Comparison of ENCODE assay signal across 17 mouse cellular contexts in the genomic region with DNA sequence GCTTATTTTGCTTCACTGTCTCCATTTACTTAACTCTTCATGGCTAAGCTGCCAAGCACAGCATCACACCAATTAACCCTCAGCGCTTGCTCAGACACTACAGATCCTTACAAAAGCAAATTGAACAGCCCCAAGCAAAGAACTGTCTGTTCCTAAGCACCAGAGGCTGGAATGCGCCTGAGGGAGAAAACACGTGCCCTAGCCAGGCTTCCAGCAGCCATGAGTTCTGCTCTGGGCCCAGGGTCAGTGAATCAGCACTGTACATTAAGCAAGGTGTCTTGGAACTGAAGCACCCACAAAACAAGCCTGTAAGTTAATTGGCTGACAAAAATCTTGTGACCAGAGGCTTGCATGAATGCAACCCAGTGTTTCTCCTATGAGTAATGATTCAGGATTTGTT. TPM values are rescaled to one million over a fixed set of nuclear protein-coding genes. Genes with fewer than 3 reads are reported as not detected.
DNase-seq lines count a peak whose midpoint lies in the region; ATAC-seq and TF ChIP-seq lines count a peak whose summit lies in the region.
"Had no signal": no experiment of that assay in that cellular context is flagged by ENCODE, and none has a peak within 500 bp of the region (broad histone marks: within the 10 kb centered on the region; RNA-seq: fewer than 3 reads in every experiment).

No protein-coding gene starts in this region.

- no peak for TF ChIP-seq CTCF in forebrain, postnatal 0 days (IDR thresholded peaks at IDR 0.05; ENCODE audit: low read depth)
- TF ChIP-seq CTCF in stomach, postnatal 0 days (IDR thresholded peaks at IDR 0.05; ENCODE audit: low read depth) = no peak

- H3K27ac ChIP-seq in ES-E14 (ENCODE audit: insufficient read depth, low read depth, low read length, poor library complexity, severe bottlenecking) = peak overlapping the region; percentile 51; the same call in 1 of the 2 replicates
- no peak overlapping the region for H3K27ac ChIP-seq in forebrain, postnatal 0 days (ENCODE audit: low read depth, low read length)
- H3K27ac ChIP-seq in midbrain, embryonic 15.5 days = no peak overlapping the region
- no peak overlapping the region for H3K27ac ChIP-seq in stomach, postnatal 0 days (replicated peaks)
- H3K27ac ChIP-seq: embryonic facial prominence, embryonic 15.5 days; heart, embryonic 10.5 days; hindbrain, embryonic 15.5 days; stomach, embryonic 15.5 days had no signal

- no peaks in the 10 kb centered on the region for H3K9me3 ChIP-seq in ES-E14 (ENCODE audit: control insufficient read depth, insufficient read depth, low read depth, low read length)
- no peaks in the 10 kb centered on the region for H3K9me3 ChIP-seq in forebrain, postnatal 0 days (ENCODE audit: low read length)
- no peaks in the 10 kb centered on the region for H3K9me3 ChIP-seq in midbrain, embryonic 15.5 days
- no peaks in the 10 kb centered on the region for H3K9me3 ChIP-seq in stomach, postnatal 0 days (ENCODE audit: control insufficient read depth, low read length)
- H3K9me3 ChIP-seq: embryonic facial prominence, embryonic 15.5 days; heart, embryonic 10.5 days; hindbrain, embryonic 15.5 days; stomach, embryonic 15.5 days had no signal

- no peak overlapping the region for H3K4me2 ChIP-seq in forebrain, postnatal 0 days (ENCODE audit: low read depth)
- H3K4me2 ChIP-seq in midbrain, embryonic 15.5 days = no peak overlapping the region
- no peak overlapping the region for H3K4me2 ChIP-seq in stomach, postnatal 0 days (replicated peaks; ENCODE audit: low read depth)
- H3K4me2 ChIP-seq: embryonic facial prominence, embryonic 15.5 days; hindbrain, embryonic 15.5 days; stomach, embryonic 15.5 days had no signal

- peaks cover 14 to 20% of the 10 kb centered on the region in 2 experiments for H3K4me1 ChIP-seq in ES-E14 (ENCODE audit: control insufficient read depth in 2 of 2, insufficient read depth in 2 of 2, low read length in 2 of 2, poor library complexity in 1 of 2)
- H3K4me1 ChIP-seq in forebrain, postnatal 0 days (ENCODE audit: insufficient read depth) = no peaks in the 10 kb centered on the region; the same call in 1 of the 2 replicates
- H3K4me1 ChIP-seq in midbrain, embryonic 15.5 days = peaks cover 7% of the 10 kb centered on the region; the same call in 1 of the 2 replicates
- peaks cover 2% of the 10 kb centered on the region; the same call in 1 of the 2 replicates for H3K4me1 ChIP-seq in stomach, postnatal 0 days (replicated peaks; ENCODE audit: control insufficient read depth, insufficient read depth)

- peak; percentile 74 for DNase-seq in ES-E14 (ENCODE audit: low read depth, low spot score)
- peak; percentile 62 for DNase-seq in embryo, embryonic 11 days
- peak; percentile 30 for DNase-seq in forebrain, postnatal 0 days
- no peak for DNase-seq in spleen, postnatal 36 days (ENCODE audit: low spot score in 2 of 2)
- DNase-seq in layer of hippocampus, adult 11-12 months (ENCODE audit: low spot score) = no peak
- no peak for DNase-seq in stomach, postnatal 0 days (ENCODE audit: low spot score)
- DNase-seq: adrenal gland, postnatal 10 days; cerebellum, adult 11 months; kidney, postnatal 10 days; left cerebral cortex, postnatal 4 days; lung, adult 18-20 months had no signal

- ATAC-seq in forebrain, postnatal 0 days = peak; percentile 48; the same call in 1 of the 2 replicates
- peak; percentile 70 for ATAC-seq in midbrain, embryonic 15.5 days (replicated peaks)
- no peak for ATAC-seq in stomach, postnatal 0 days (ENCODE audit: low FRiP score, low TSS enrichment)

- H3K36me3 ChIP-seq in ES-E14 (ENCODE audit: control insufficient read depth, insufficient read depth, low read length, poor library complexity, severe bottlenecking) = no peaks in the 10 kb centered on the region
- H3K36me3 ChIP-seq in forebrain, postnatal 0 days (ENCODE audit: insufficient read depth) = no peaks in the 10 kb centered on the region
- no peaks in the 10 kb centered on the region for H3K36me3 ChIP-seq in midbrain, embryonic 15.5 days (replicated peaks)
- H3K36me3 ChIP-seq in stomach, postnatal 0 days (ENCODE audit: control insufficient read depth, insufficient read depth, low read length) = no peaks in the 10 kb centered on the region
- H3K36me3 ChIP-seq: embryonic facial prominence, embryonic 15.5 days; heart, embryonic 10.5 days; hindbrain, embryonic 15.5 days; stomach, embryonic 15.5 days had no signal

- in situ Hi-C loops in ES-E14 (cut with MboI; ENCODE audit: low sequenced_read_pairs in 2 of 2, unreplicated experiment in 2 of 2) = no loop called here

- WGBS in forebrain, postnatal 0 days = 10% methylated on average over 3 of the region's 3 CpGs
- 6% methylated on average over 3 of the region's 3 CpGs for WGBS in midbrain, embryonic 15.5 days
- 50% methylated on average over 3 of the region's 3 CpGs for WGBS in stomach, postnatal 0 days

- no peak overlapping the region for H3K9ac ChIP-seq in ES-E14 (ENCODE audit: insufficient read depth, low read depth, low read length, poor library complexity, severe bottlenecking)
- no peak overlapping the region for H3K9ac ChIP-seq in forebrain, postnatal 0 days
- H3K9ac ChIP-seq in midbrain, embryonic 15.5 days = no peak overlapping the region
- H3K9ac ChIP-seq in stomach, postnatal 0 days (ENCODE audit: low read length) = no peak overlapping the region
- H3K9ac ChIP-seq: embryonic facial prominence, embryonic 15.5 days; hindbrain, embryonic 15.5 days; stomach, embryonic 15.5 days had no signal

- H3K27me3 ChIP-seq in forebrain, postnatal 0 days (ENCODE audit: insufficient read depth, low read length) = no peaks in the 10 kb centered on the region
- H3K27me3 ChIP-seq in midbrain, embryonic 15.5 days (replicated peaks) = no peaks in the 10 kb centered on the region
- H3K27me3 ChIP-seq in stomach, postnatal 0 days (ENCODE audit: control insufficient read depth, insufficient read depth, low read length) = no peaks in the 10 kb centered on the region
- H3K27me3 ChIP-seq: embryonic facial prominence, embryonic 15.5 days; hindbrain, embryonic 15.5 days; stomach, embryonic 15.5 days had no signal

- no peak overlapping the region for H3K4me3 ChIP-seq in ES-E14 (ENCODE audit: insufficient read depth in 1 of 2, low read depth in 1 of 2, low read length in 2 of 2, poor library complexity in 1 of 2, severe bottlenecking in 1 of 2)
- H3K4me3 ChIP-seq in forebrain, postnatal 0 days (ENCODE audit: low read depth, low read length) = no peak overlapping the region
- no peak overlapping the region for H3K4me3 ChIP-seq in midbrain, embryonic 15.5 days
- H3K4me3 ChIP-seq in stomach, postnatal 0 days (ENCODE audit: low read depth, low read length) = no peak overlapping the region
- H3K4me3 ChIP-seq: embryonic facial prominence, embryonic 15.5 days; heart, embryonic 10.5 days; hindbrain, embryonic 15.5 days; megakaryocyte, embryonic 14.5 days; stomach, embryonic 15.5 days had no signal

- no peak for TF ChIP-seq EP300 in stomach, postnatal 0 days (optimal IDR thresholded peaks at IDR 0.05)

TF ChIP-seq in ES-E14, 5 proteins besides CTCF, POLR2A, EP300 and RAD21:
- TF ChIP-seq MAFK (IDR thresholded peaks at IDR 0.05; ENCODE audit: insufficient read depth, low read depth, low read length) (peak; percentile 46; the same call in 1 of the 2 replicates), CHD2 (IDR thresholded peaks at IDR 0.05; ENCODE audit: low read depth, low read length) (no peak)
TF ChIP-seq in ES-E14: peak in this region for 1.

RNA-seq across cellular contexts. Expression of gene Tead4, which starts 18.5 kb away (rescaled TPM):
- total RNA-seq in ES-E14 (2012; rRNA removed) = 5.6 and 6.8 TPM in 2 replicates
- 0.31 and 0.67 TPM in 2 replicates for total RNA-seq in forebrain, postnatal 0 days (2014; rRNA removed)
- 0.20 and 0.63 TPM in 2 replicates for polyA plus RNA-seq in forebrain, postnatal 0 days (2015; fragmentation: Nextera tagmentation; extraction: Ambion mirVana)
- 0.65 and 0.91 TPM in 2 replicates for polyA plus RNA-seq in midbrain, embryonic 15.5 days (2015; fragmentation: Nextera tagmentation; extraction: Ambion mirVana)
- polyA plus RNA-seq in stomach, postnatal 0 days (2015; fragmentation: Nextera tagmentation; extraction: Ambion mirVana) = 1.5 and 2.2 TPM in 2 replicates

Comparison
In these comparisons a context has a peak if more than half of its experiments do, and no peak if none do; other contexts are left out.
1. DNase-seq: peak in ES-E14 (single experiment), embryo, embryonic 11 days (single experiment) and forebrain, postnatal 0 days (single experiment); none in spleen, postnatal 36 days (0 of 2), layer of hippocampus, adult 11-12 months (single experiment) and stomach, postnatal 0 days (single experiment).